Mouse (Mus musculus) hindbrain, postnatal 0 days (tissue): ENCODE data around the gene Tcte1. TPM values are rescaled to one million over a fixed set of nuclear protein-coding genes. Genes with fewer than 3 reads are reported as not detected.

Experiments used
- ATAC-seq: fragments of 200-750 bp; cut with Nextera tagmentation; 2 replicates; pipeline ENCODE4 v1.8.0; 2017; ENCODE audit warnings: mild to moderate bottlenecking, moderate TSS enrichment, moderate library complexity
- DNase-seq: peaks from one replicate; pipeline ENCODE4 v3.0.0-alpha.2; 2015; ENCODE audit warnings: low spot score
- H3K27ac ChIP-seq: fragments of 300-500 bp; sonication (generic); 2 replicates; pipeline ENCODE4 v1.5.1; 2014; ENCODE audit warnings: mild to moderate bottlenecking
- H3K27me3 ChIP-seq: fragments of 300-500 bp; sonication (generic); 2 replicates; pipeline ENCODE4 v1.6.1; 2014; ENCODE audit warnings: low read length, mixed read lengths; ENCODE audit not compliant: insufficient read depth
- H3K36me3 ChIP-seq: fragments of 300-500 bp; sonication (generic); 2 replicates; pipeline ENCODE4 v1.6.1; 2014; ENCODE audit warnings: low read length, mixed read lengths; ENCODE audit not compliant: insufficient read depth
- H3K4me1 ChIP-seq: fragments of 300-500 bp; sonication (generic); 2 replicates; pipeline ENCODE4 v1.6.1; 2014; ENCODE audit warnings: antibody characterized with exemption, low read length, mixed read lengths; ENCODE audit not compliant: insufficient read depth
- H3K4me2 ChIP-seq: fragments of 300-500 bp; sonication (generic); 2 replicates; pipeline ENCODE4 v1.6.1; 2014; ENCODE audit warnings: low read depth, mild to moderate bottlenecking, low read length, moderate library complexity, mixed read lengths
- H3K4me3 ChIP-seq: fragments of 300-500 bp; sonication (generic); 2 replicates; pipeline ENCODE4 v1.5.1; 2014; ENCODE audit warnings: low read length
- H3K9ac ChIP-seq: fragments of 300-500 bp; sonication (generic); replicated peaks from 2 replicates; pipeline ENCODE4 v1.6.1; 2014; ENCODE audit warnings: mild to moderate bottlenecking, low read length, moderate library complexity, mixed read lengths
- H3K9me3 ChIP-seq: fragments of 300-500 bp; sonication (generic); 2 replicates; pipeline ENCODE4 v1.6.1; 2016; ENCODE audit warnings: low read length, mixed read lengths
- CTCF ChIP-seq: IDR thresholded peaks from 2 replicates; pipeline ENCODE4 v1.5.1; 2016; ENCODE audit warnings: antibody characterized with exemption, control low read depth, low read depth
- WGBS: fragments of 180-500 bp; shearing (Covaris S2); extraction: QIAGEN DNeasy Blood & Tissue Kit; methylation state at CpG from one replicate; pipeline ENCODE4 v1.1.7; 2014; 5-methylcytosine and 5-hydroxymethylcytosine counted together
- polyA plus RNA-seq: library from polyadenylated mRNA; unstranded; fragments of >200 nt; fragmentation: Nextera tagmentation; extraction: Ambion mirVana; gene quantifications from 2 replicates; pipeline ENCODE4 v1.2.1, GENCODE M21; 2015
- total RNA-seq: library from RNA; depleted of rRNA; stranded (reverse); fragments of >200 nt; gene quantifications from 2 replicates; pipeline ENCODE4 v1.2.3, GENCODE M21; 2014

The Tcte1 gene
- total and polyA plus RNA-seq, 2 experiments from 2014 or later = 1.5 to 4.3 TPM

DNA sequence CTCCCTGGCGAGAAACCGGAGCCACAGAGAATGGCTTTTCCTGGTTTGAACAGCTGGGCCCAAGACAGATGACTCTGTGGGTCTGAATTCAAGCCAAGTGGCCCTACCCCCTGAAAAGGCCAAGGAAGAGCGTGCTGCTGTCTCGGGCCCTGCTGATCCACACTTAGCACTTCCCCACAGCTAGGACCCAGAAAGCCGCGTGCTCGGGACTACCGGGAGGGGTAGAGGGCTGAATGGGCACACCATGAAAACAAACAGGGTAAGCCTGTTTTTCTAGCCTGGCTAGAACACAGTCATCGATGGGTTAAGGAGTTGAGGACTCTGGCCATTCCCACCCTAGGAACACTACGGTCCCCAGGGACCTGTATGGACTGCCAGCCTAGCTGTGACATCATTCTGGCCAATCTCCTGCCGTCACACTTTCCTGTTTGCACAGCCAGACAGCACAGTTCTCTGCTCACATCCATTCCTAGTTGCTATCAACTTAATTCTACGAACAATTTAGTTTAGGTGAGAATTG, 57.8 kb downstream of the Tcte1 start:
- Histone ChIP-seq H3K27me3 (no peaks in the 10 kb centered on the region), H3K36me3 (no peaks in the 10 kb centered on the region), H3K27ac (peak overlapping the region; percentile 41; the same call in 1 of the 2 replicates), H3K9ac (no peak overlapping the region), H3K4me2 (no peak overlapping the region), H3K9me3 (no peaks in the 10 kb centered on the region), H3K4me3 (no peak overlapping the region), H3K4me1 (no peaks in the 10 kb centered on the region; the same call in 1 of the 2 replicates)
- DNase-seq = peak; percentile 25
- no peak for ATAC-seq
- TF ChIP-seq CTCF = no peak
- WGBS = 31% methylated on average over 12 of the region's 12 CpGs

DNA sequence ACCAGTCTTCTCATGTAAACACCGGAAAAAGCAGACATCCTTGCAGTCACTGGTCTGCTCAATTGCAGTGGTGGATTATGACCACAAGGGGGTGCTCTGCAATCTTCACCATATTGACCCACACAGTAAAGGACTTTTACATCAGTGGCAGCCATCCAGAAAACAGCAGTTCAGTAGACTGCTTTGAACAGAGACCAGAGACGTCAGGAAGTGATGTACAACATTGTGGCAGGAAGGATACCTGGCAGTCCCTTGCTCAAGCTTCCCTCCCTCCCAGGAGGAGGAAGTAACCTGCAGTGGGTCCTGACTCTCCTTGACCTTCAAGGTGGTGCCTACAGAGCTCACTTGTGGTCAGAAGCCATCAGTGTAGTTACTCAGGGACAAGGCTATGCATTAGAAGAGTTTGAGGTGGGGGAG, 58.3 kb downstream of the Tcte1 start:
- H3K4me2 ChIP-seq = no peak overlapping the region
- no peaks in the 10 kb centered on the region for H3K27me3 ChIP-seq
- no peaks in the 10 kb centered on the region for H3K36me3 ChIP-seq
- H3K9ac ChIP-seq = no peak overlapping the region
- peak; percentile 93 for TF ChIP-seq CTCF
- DNase-seq (peak; percentile 90), ATAC-seq (no peak)
- 2% methylated on average over 2 of the region's 2 CpGs for WGBS
- peak overlapping the region; percentile 41; the same call in 1 of the 2 replicates for H3K27ac ChIP-seq
- H3K4me1 ChIP-seq = no peaks in the 10 kb centered on the region; the same call in 1 of the 2 replicates
- no peak overlapping the region for H3K4me3 ChIP-seq
- H3K9me3 ChIP-seq = no peaks in the 10 kb centered on the region

DNA sequence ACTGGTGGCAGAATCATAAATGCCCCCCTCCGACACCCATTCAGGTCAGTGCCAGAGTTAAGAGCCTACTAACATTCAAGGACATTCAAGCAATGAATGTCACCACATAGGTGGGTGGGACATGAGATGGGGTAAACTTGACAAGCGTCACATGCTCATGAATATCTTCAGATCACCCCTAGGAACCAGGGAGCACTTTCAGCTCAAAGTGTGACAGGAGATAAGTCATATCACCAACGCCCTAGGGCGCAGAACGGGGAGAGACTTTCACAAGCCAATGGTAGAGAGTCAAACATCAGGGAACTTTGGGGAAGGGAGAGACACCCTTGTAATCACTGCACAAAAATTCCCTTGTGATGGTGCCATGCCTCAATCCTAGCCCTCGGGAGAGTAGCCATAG, 59.0 kb downstream of the Tcte1 start:
- WGBS = 95% methylated on average over 6 of the region's 6 CpGs
- H3K27ac ChIP-seq = no peak overlapping the region
- no peak overlapping the region for H3K4me3 ChIP-seq
- H3K4me2 ChIP-seq = no peak overlapping the region
- ATAC-seq (no peak), DNase-seq (no peak)
- H3K36me3 ChIP-seq = no peaks in the 10 kb centered on the region
- H3K9me3 ChIP-seq = no peaks in the 10 kb centered on the region
- H3K27me3 ChIP-seq = no peaks in the 10 kb centered on the region
- H3K4me1 ChIP-seq = no peaks in the 10 kb centered on the region; the same call in 1 of the 2 replicates
- H3K9ac ChIP-seq = no peak overlapping the region
- TF ChIP-seq CTCF = no peak

DNA sequence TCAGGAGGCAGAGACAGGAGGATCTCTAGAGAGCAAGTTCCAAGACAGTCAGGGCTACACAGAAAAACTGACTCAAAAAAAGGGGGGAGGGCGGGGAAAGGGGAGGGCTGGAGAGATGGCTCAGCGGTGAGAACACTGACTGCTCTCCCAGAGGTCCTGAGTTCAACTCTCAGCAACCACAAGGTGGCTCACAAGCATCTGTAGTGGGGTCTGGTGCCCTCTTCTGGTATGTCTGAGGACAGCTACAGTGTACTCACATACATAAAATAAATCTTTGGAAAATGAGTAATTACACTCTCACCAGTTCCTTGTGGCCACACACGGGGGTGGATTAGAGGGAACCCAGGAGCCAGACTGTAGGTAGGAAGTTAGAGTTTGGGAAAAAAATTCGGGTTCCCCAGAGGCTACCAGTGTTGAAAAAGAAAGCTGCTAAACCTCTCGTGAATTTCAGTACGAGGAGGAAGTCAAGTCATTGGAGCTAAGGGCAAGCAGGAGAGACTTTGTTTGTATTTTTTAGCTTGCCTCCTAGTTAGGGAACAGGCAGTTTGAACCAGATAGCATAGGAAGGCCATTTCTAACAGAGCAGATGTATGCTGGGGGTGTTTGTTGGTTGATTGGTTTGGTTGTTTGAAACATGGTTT, 59.6 kb downstream of the Tcte1 start:
- Histone ChIP-seq H3K4me1 (no peaks in the 10 kb centered on the region; the same call in 1 of the 2 replicates), H3K9ac (no peak overlapping the region), H3K27me3 (no peaks in the 10 kb centered on the region), H3K4me3 (no peak overlapping the region), H3K4me2 (no peak overlapping the region), H3K9me3 (no peaks in the 10 kb centered on the region), H3K27ac (no peak overlapping the region), H3K36me3 (no peaks in the 10 kb centered on the region)
- ATAC-seq (no peak), DNase-seq (peak; percentile 18)
- peak; percentile 71 for TF ChIP-seq CTCF
- WGBS = 74% methylated on average over 6 of the region's 6 CpGs

DNA sequence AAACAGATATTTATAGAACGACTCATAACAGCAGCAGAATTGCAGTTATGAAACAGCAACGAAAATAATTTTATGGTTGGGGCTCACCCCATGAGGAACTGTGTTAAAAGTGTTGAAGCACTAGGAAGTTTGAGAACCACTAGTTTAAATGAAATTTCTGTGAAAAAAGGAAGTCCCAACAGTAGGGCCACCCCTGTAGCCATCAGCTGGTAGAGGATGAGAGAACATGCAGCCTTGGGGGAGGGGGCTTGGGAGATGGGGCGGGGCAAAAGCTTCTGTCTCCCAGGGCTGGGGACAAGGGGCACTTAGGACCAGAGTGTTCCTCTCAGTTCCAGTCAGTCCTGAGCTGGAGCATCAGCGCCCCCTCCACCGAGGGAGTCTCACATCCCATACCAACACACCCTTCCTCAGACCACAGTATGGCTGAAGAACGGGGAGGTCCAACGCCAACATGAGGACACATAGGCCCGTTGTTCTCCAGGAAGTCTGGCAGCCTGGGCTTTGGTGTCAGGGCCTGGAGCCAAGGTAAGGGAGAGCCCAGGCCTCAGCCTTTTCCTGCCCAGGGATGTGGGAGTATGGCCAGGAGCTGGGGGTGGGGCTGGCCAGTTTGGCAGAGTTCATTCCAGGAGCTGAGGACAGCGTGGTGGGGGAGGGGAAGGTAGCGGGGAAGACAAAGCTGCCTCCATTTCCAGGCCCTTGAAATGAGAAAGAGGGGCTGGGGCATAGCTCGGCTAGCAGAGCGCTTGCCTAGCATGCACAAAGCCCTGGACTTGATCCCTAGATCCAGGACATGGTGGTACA, 61.1 kb downstream of the Tcte1 start:
- Histone ChIP-seq H3K27ac (peak overlapping the region; percentile 81), H3K36me3 (no peaks in the 10 kb centered on the region), H3K9me3 (no peaks in the 10 kb centered on the region), H3K4me2 (0 out of 2 replicates have a peak overlapping the region, but pooled peaks have one; percentile 6), H3K27me3 (no peaks in the 10 kb centered on the region), H3K4me3 (no peak overlapping the region), H3K9ac (0 out of 2 replicates have a peak overlapping the region, but pooled peaks have one; percentile 6), H3K4me1 (no peaks in the 10 kb centered on the region; the same call in 1 of the 2 replicates)
- TF ChIP-seq CTCF = no peak
- WGBS = 31% methylated on average over 12 of the region's 12 CpGs
- ATAC-seq = peak; percentile 84
- DNase-seq = peak; percentile 85

DNA sequence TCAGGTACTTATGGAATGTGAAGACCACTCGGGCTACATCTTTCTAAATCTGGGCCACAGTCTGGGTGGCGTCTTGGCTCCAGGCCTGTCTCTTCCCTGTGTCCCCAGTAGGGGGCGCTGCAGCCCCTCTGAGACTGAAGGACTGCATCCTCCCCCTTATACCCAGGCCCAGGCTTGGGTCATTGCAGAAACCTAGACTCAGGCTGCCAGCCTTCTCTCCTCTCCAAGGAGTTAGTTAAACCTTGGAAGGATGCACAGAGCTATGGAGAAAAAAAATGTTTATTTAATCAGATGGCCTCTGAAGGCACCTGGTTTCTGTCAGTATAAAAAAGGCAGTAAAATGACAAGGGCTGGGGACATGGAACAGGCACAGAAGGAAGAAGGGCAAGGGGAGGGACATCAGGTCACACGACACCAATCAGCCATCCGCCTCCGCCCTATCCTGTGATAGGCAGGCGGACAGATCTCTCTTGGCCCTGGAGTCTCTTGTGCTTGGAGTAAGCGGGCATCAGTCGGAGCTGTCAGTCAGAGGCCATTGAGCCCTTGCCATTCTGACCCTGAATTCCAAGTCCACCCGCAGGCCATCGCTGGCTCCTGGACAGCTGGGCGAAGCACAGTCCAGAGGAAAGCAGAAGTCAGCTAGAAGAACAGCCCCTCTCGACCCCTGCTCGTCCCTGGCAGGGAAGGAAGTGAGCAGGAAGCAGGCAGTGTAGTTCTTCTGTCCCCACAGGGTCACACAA, 61.9 kb downstream of the Tcte1 start:
- H3K27ac ChIP-seq = peak overlapping the region; percentile 81
- WGBS = 21% methylated on average over 14 of the region's 14 CpGs
- H3K36me3 ChIP-seq = no peaks in the 10 kb centered on the region
- no peaks in the 10 kb centered on the region for H3K9me3 ChIP-seq
- ATAC-seq = peak; percentile 82
- H3K4me2 ChIP-seq = 0 out of 2 replicates have a peak overlapping the region, but pooled peaks have one; percentile 6
- TF ChIP-seq CTCF = peak; percentile 92
- no peaks in the 10 kb centered on the region; the same call in 1 of the 2 replicates for H3K4me1 ChIP-seq
- H3K9ac ChIP-seq = 0 out of 2 replicates have a peak overlapping the region, but pooled peaks have one; percentile 6
- no peaks in the 10 kb centered on the region for H3K27me3 ChIP-seq
- no peak overlapping the region for H3K4me3 ChIP-seq
- DNase-seq = peak; percentile 89
